Mouse (Mus musculus) small intestine, adult 2 months (tissue): ENCODE data around the gene Kndc1.

Experiments
- CTCF ChIP-seq: fragments of 200-500 bp; IDR thresholded peaks from 2 replicates; pipeline ENCODE4 v1.5.1; 2012; ENCODE audit warnings: low read depth, mild to moderate bottlenecking, control low read depth, inconsistent platforms, low read length, moderate library complexity, mixed read lengths; ENCODE audit not compliant: insufficient replicate concordance, insufficient read length; ENCODE audit errors: extremely low read depth
- POLR2A ChIP-seq: fragments of 200-500 bp; IDR thresholded peaks from 2 replicates; pipeline ENCODE4 v1.6.1; 2012; ENCODE audit warnings: low read depth, mild to moderate bottlenecking, control low read depth, inconsistent platforms, low read length, moderate library complexity

DNA sequence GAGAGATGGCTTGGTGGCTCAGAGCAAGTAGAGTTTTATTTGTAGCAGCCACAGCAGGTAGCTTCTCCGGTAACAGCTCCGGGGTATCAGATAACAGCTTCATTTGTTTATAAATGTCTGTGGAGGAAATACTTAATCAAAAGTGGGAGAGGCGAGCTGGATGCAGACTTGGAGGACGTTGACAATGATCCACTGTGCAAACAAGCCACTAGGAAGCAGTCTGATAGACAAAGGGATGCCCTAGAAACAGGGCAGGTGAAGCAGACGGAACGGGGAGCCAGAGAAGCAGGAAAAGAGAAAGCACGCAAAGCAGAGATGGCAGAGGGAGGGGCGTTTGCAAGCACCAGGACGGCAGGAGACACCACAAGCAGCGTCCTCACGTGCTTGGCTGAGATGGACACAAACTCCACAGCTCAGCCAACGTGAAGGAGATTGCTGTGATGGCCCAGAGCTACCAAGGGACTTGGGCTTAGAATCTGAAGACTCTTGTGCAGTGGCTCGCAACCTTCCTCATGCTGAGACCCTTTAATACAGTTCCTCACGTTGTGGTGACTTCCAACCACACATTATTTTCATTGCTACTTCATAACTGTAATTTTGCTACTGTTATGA lies 21.3 kb downstream of the Kndc1 start:
- TF ChIP-seq CTCF: no peak
- no peak for TF ChIP-seq POLR2A
